Comparison of ENCODE assay signal across 9 mouse cellular contexts in genomic region chr6:134151022-134151680, GRCm38 (mm10).
A peak's percentile ranks its signal among the peaks of the same experiment; 100 is the strongest.
DNase-seq lines count a peak whose midpoint lies in the region; TF ChIP-seq lines count a peak whose summit lies in the region.
"Had no signal": no experiment of that assay in that cellular context is flagged by ENCODE, and none has a peak within 500 bp of the region (broad histone marks: within the 10 kb centered on the region; RNA-seq: fewer than 3 reads in every experiment).

No protein-coding gene starts in this region.

- DNase-seq in heart, adult 2 months, result no peak
- no peak for DNase-seq in heart, postnatal 10 days
- DNase-seq in layer of hippocampus, adult 2 months (ENCODE audit: low spot score in 2 of 2), result no peak
- DNase-seq in layer of hippocampus, adult 9-11 months, result no peak
- DNase-seq in embryo, embryonic 10 days (ENCODE audit: low spot score), result no peak
- no peak for DNase-seq in layer of hippocampus, adult 9-10 months (ENCODE audit: low spot score)
- DNase-seq: cerebellum, adult 8-10 months had no signal

- H3K4me1 ChIP-seq in heart, adult 2 months (ENCODE audit: control insufficient read depth, insufficient read depth, low read length), result peaks cover 13% of the 10 kb centered on the region
- H3K4me1 ChIP-seq in cortical plate, adult 2 months (ENCODE audit: control insufficient read depth, insufficient read depth, low read length), result peaks cover 18% of the 10 kb centered on the region

- H3K4me2 ChIP-seq in myocyte (ENCODE audit: low read depth), result peak overlapping the region; percentile 73

- H3K27ac ChIP-seq in heart, adult 2 months, result peak overlapping the region; percentile 80
- H3K27ac ChIP-seq in layer of hippocampus, adult 2 months, result peak overlapping the region; percentile 70
- peak overlapping the region; percentile 99 for H3K27ac ChIP-seq in cortical plate, adult 2 months (ENCODE audit: insufficient read depth, low read length)

- no peak for TF ChIP-seq CTCF in heart, adult 2 months (IDR thresholded peaks at IDR 0.05)
- no peak for TF ChIP-seq CTCF in layer of hippocampus, adult 2 months (conservative IDR thresholded peaks at IDR 0.05)
- no peak for TF ChIP-seq CTCF in cortical plate, adult 2 months (IDR thresholded peaks at IDR 0.05; ENCODE audit: extremely low read depth, insufficient read depth, low read length)

- 46% methylated on average over 15 of the region's 15 CpGs for WGBS in heart, adult 2 months

- H3K79me2 ChIP-seq in heart, adult 2 months (replicated peaks; ENCODE audit: control insufficient read depth, insufficient read depth, low read length), result peaks cover 2% of the 10 kb centered on the region
- H3K79me2 ChIP-seq in myocyte (ENCODE audit: control insufficient read depth, insufficient read depth), result no peaks in the 10 kb centered on the region

- H3K36me3 ChIP-seq in heart, adult 2 months (ENCODE audit: control insufficient read depth, insufficient read depth, low read length), result no peaks in the 10 kb centered on the region; the same call in 1 of the 2 replicates
- H3K36me3 ChIP-seq in myocyte (ENCODE audit: control insufficient read depth, insufficient read depth), result no peaks in the 10 kb centered on the region

- intact Hi-C loops in heart, adult 2 months (cut with DNase I), result loop anchor here (5.0 kb wide), 2 partner anchors 36 to 114 kb away; partner anchors contain the start of gene Etv6
- intact Hi-C loops in heart, postnatal 10 days (cut with DNase I), result loop anchor here (5.0 kb wide), 1 partner anchor 189 kb away; no protein-coding TSS in a partner anchor

- no peaks in the 10 kb centered on the region for H3K27me3 ChIP-seq in heart, adult 2 months (ENCODE audit: control insufficient read depth, insufficient read depth, low read length)
- H3K27me3 ChIP-seq in myocyte (ENCODE audit: control insufficient read depth, insufficient read depth, insufficient read length), result no peaks in the 10 kb centered on the region

- H3K9ac ChIP-seq in heart, adult 2 months (ENCODE audit: low read depth, low read length), result peak overlapping the region; percentile 46; the same call in 1 of the 2 replicates

- no peak for TF ChIP-seq EP300 in heart, adult 2 months (IDR thresholded peaks at IDR 0.05; ENCODE audit: insufficient read depth, low read depth, low read length)

- H3ac ChIP-seq in myocyte (ENCODE audit: control insufficient read depth, insufficient read length), result no peak overlapping the region

- no peak overlapping the region for H3K4me3 ChIP-seq in heart, adult 2 months
- no peak overlapping the region for H3K4me3 ChIP-seq in layer of hippocampus, adult 2 months
- H3K4me3 ChIP-seq in cortical plate, adult 2 months (ENCODE audit: insufficient read depth, low read length), result no peak overlapping the region
- no peak overlapping the region for H3K4me3 ChIP-seq in myocyte

- no peak for TF ChIP-seq POLR2A in heart, adult 2 months (IDR thresholded peaks at IDR 0.05; ENCODE audit: insufficient read depth, low read depth, low read length)
- TF ChIP-seq POLR2A in cortical plate, adult 2 months (IDR thresholded peaks at IDR 0.05; ENCODE audit: extremely low read depth, insufficient read depth, low read length), result no peak
- no peak for TF ChIP-seq POLR2A in myocyte (IDR thresholded peaks at IDR 0.05; ENCODE audit: insufficient read length, low read depth)

TF ChIP-seq in myocyte, 11 proteins besides CTCF, POLR2A, EP300 and RAD21:
- TF ChIP-seq USF1 (IDR thresholded peaks at IDR 0.05; ENCODE audit: low read depth) (no peak), MYOD1 (IDR thresholded peaks at IDR 0.05; ENCODE audit: control insufficient read depth in 1 of 3, insufficient read length in 2 of 3, low read depth in 2 of 3) (peak in 2 of 3 experiments; percentile 43 to 72)
